ENCODE assay signal across 9 mouse cellular contexts in the genomic region with DNA sequence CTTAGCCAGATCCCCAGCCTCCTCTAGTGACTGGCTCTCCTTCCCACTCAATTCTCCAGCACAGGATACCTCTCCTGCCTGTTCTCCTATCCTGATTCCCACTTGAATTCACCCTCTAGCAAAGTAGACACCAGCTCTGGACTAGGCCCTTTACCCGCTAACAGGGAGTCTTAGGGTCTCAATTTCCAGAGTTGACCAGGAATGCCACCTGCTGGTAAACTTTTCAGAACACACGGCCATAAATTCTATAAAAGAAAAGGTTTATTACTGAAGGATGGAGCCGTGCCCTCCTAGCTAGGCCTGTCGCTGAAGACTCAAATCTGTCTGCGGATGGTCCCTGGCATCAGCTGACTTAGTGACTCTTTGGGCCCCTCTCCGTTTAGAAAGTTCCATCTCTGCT.
A peak's percentile ranks its signal among the peaks of the same experiment; 100 is the strongest.
DNase-seq lines count a peak whose midpoint lies in the region; ATAC-seq and TF ChIP-seq lines count a peak whose summit lies in the region.
"Had no signal": no experiment of that assay in that cellular context is flagged by ENCODE, and none has a peak within 500 bp of the region (broad histone marks: within the 10 kb centered on the region; RNA-seq: fewer than 3 reads in every experiment).

No protein-coding gene starts in this region.

- WGBS in lung, postnatal 0 days: 66% methylated on average over 6 of the region's 6 CpGs

- TF ChIP-seq EP300 in lung, postnatal 0 days (IDR thresholded peaks at IDR 0.05): no peak

- no peaks in the 10 kb centered on the region for H3K36me3 ChIP-seq in lung, postnatal 0 days (ENCODE audit: insufficient read depth, low read length)

- H3K4me1 ChIP-seq in lung, postnatal 0 days (ENCODE audit: insufficient read depth, low read depth, low read length): no peaks in the 10 kb centered on the region
- H3K4me1 ChIP-seq: megakaryocyte, embryonic 14.5 days had no signal

- no peak overlapping the region for H3K9ac ChIP-seq in lung, postnatal 0 days (replicated peaks; ENCODE audit: low read depth)

- DNase-seq in gastrocnemius, adult 2 months: peak; percentile 19
- DNase-seq in gastrocnemius, postnatal 36 days: no peak
- no peak for DNase-seq in lung, postnatal 0 days (ENCODE audit: low spot score)
- DNase-seq in lung, postnatal 10 days: no peak
- DNase-seq in brain, adult 2 months (ENCODE audit: low read depth, low spot score): peak; percentile 18
- DNase-seq in kidney, postnatal 36 days: peak; percentile 25 to 31
- no peak for DNase-seq in spleen, postnatal 14 days (ENCODE audit: low spot score in 2 of 2)

- H3K27ac ChIP-seq in gastrocnemius, adult 2 months: no peak overlapping the region
- no peak overlapping the region for H3K27ac ChIP-seq in lung, postnatal 0 days (ENCODE audit: low read length)

- peak; percentile 44 for TF ChIP-seq CTCF in gastrocnemius, adult 2 months (IDR thresholded peaks at IDR 0.05)
- peak; percentile 41 for TF ChIP-seq CTCF in lung, postnatal 0 days (IDR thresholded peaks at IDR 0.05)

- H3K27me3 ChIP-seq in lung, postnatal 0 days (replicated peaks; ENCODE audit: insufficient read depth, low read length): no peaks in the 10 kb centered on the region
- H3K27me3 ChIP-seq: megakaryocyte, embryonic 14.5 days had no signal

- ATAC-seq in lung, postnatal 0 days: no peak
- ATAC-seq in monocyte, adult 5-6 weeks (replicated peaks; ENCODE audit: insufficient number of reproducible peaks, low FRiP score, low TSS enrichment, poor library complexity, severe bottlenecking): no peak

- intact Hi-C loops in gastrocnemius, adult 2 months (cut with DNase I): loop anchor here (5.0 kb wide), 1 partner anchor 114 kb away; a partner anchor contains a TSS
- intact Hi-C loops in gastrocnemius, postnatal 36 days (cut with DNase I): no loop called here

- no peaks in the 10 kb centered on the region for H3K9me3 ChIP-seq in lung, postnatal 0 days (ENCODE audit: low read length)
- H3K9me3 ChIP-seq: megakaryocyte, embryonic 14.5 days had no signal

- no peak overlapping the region for H3K4me2 ChIP-seq in lung, postnatal 0 days (replicated peaks; ENCODE audit: low read depth, low read length)

- H3K4me3 ChIP-seq in gastrocnemius, adult 2 months: no peak overlapping the region
- H3K4me3 ChIP-seq in lung, postnatal 0 days (ENCODE audit: low read depth, low read length): no peak overlapping the region
- H3K4me3 ChIP-seq: megakaryocyte, embryonic 14.5 days had no signal

Comparison
In these comparisons a context has a peak if more than half of its experiments do, and no peak if none do; other contexts are left out.
1. DNase-seq: peak in gastrocnemius, adult 2 months (single experiment), brain, adult 2 months (single experiment) and kidney, postnatal 36 days (2 of 2); none in gastrocnemius, postnatal 36 days (0 of 2), lung, postnatal 0 days (single experiment), lung, postnatal 10 days (single experiment) and spleen, postnatal 14 days (0 of 2).